Mouse (Mus musculus) brain, embryonic 14.5 days (tissue): ENCODE measurements around the gene Wipi1.
"Not testable (repeated sequence)": the region's sequence is repeated elsewhere in the genome, so short reads cannot be mapped to it uniquely, and the experiment has no call there.

Experiments used
- CTCF ChIP-seq: fragments of 200-500 bp; IDR thresholded peaks from 2 replicates; pipeline ENCODE4 v1.5.1; 2012; ENCODE audit warnings: inconsistent platforms, mild to moderate bottlenecking, moderate library complexity, borderline replicate concordance; ENCODE audit not compliant: insufficient read depth, insufficient read length; ENCODE audit errors: extremely low read depth
- POLR2A ChIP-seq: fragments of 200-500 bp; IDR thresholded peaks from 2 replicates; pipeline ENCODE4 v1.6.1; 2012; ENCODE audit warnings: mild to moderate bottlenecking, inconsistent platforms, borderline replicate concordance; ENCODE audit not compliant: poor library complexity, insufficient read depth, insufficient read length, severe bottlenecking; ENCODE audit errors: extremely low read depth

DNA sequence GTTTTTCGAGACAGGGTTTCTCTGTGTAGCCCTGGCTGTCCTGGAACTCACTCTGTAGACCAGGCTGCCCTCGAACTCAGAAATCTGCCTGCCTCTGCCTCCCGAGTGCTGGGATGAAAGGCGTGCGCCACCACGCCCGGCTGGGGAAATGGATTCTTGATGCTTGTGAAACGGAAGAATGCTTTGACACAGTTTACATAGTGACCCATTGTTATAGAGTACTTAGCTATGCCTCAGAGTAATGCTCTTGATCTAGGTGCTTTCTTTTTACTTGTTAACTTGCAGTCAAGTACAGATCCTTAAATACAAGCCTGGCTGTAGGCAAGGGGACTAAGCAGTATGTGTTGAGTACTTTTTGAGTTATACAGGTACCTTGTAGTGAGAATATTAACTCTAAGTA is 48.8 kb upstream of the Wipi1 start:
- not testable (repeated sequence) for TF ChIP-seq POLR2A, CTCF
